Mouse (Mus musculus) hindbrain, postnatal 0 days (tissue): ENCODE data around the gene Shisal1. TPM values are rescaled to one million over a fixed set of nuclear protein-coding genes. Genes with fewer than 3 reads are reported as not detected.

ENCODE experiments used
- ATAC-seq: fragments of 200-750 bp; cut with Nextera tagmentation; 2 replicates; pipeline ENCODE4 v1.8.0; 2017; ENCODE audit warnings: mild to moderate bottlenecking, moderate TSS enrichment, moderate library complexity
- DNase-seq: peaks from one replicate; pipeline ENCODE4 v3.0.0-alpha.2; 2015; ENCODE audit warnings: low spot score
- H3K27ac ChIP-seq: fragments of 300-500 bp; sonication (generic); 2 replicates; pipeline ENCODE4 v1.5.1; 2014; ENCODE audit warnings: mild to moderate bottlenecking
- H3K27me3 ChIP-seq: fragments of 300-500 bp; sonication (generic); 2 replicates; pipeline ENCODE4 v1.6.1; 2014; ENCODE audit warnings: low read length, mixed read lengths; ENCODE audit not compliant: insufficient read depth
- H3K36me3 ChIP-seq: fragments of 300-500 bp; sonication (generic); 2 replicates; pipeline ENCODE4 v1.6.1; 2014; ENCODE audit warnings: low read length, mixed read lengths; ENCODE audit not compliant: insufficient read depth
- H3K4me1 ChIP-seq: fragments of 300-500 bp; sonication (generic); 2 replicates; pipeline ENCODE4 v1.6.1; 2014; ENCODE audit warnings: antibody characterized with exemption, low read length, mixed read lengths; ENCODE audit not compliant: insufficient read depth
- H3K4me2 ChIP-seq: fragments of 300-500 bp; sonication (generic); 2 replicates; pipeline ENCODE4 v1.6.1; 2014; ENCODE audit warnings: low read depth, mild to moderate bottlenecking, low read length, moderate library complexity, mixed read lengths
- H3K4me3 ChIP-seq: fragments of 300-500 bp; sonication (generic); 2 replicates; pipeline ENCODE4 v1.5.1; 2014; ENCODE audit warnings: low read length
- H3K9ac ChIP-seq: fragments of 300-500 bp; sonication (generic); replicated peaks from 2 replicates; pipeline ENCODE4 v1.6.1; 2014; ENCODE audit warnings: mild to moderate bottlenecking, low read length, moderate library complexity, mixed read lengths
- H3K9me3 ChIP-seq: fragments of 300-500 bp; sonication (generic); 2 replicates; pipeline ENCODE4 v1.6.1; 2016; ENCODE audit warnings: low read length, mixed read lengths
- CTCF ChIP-seq: IDR thresholded peaks from 2 replicates; pipeline ENCODE4 v1.5.1; 2016; ENCODE audit warnings: antibody characterized with exemption, control low read depth, low read depth
- WGBS: fragments of 180-500 bp; shearing (Covaris S2); extraction: QIAGEN DNeasy Blood & Tissue Kit; methylation state at CpG from one replicate; pipeline ENCODE4 v1.1.7; 2014; 5-methylcytosine and 5-hydroxymethylcytosine counted together
- polyA plus RNA-seq: library from polyadenylated mRNA; unstranded; fragments of >200 nt; fragmentation: Nextera tagmentation; extraction: Ambion mirVana; gene quantifications from 2 replicates; pipeline ENCODE4 v1.2.1, GENCODE M21; 2015
- total RNA-seq: library from RNA; depleted of rRNA; stranded (reverse); fragments of >200 nt; gene quantifications from 2 replicates; pipeline ENCODE4 v1.2.3, GENCODE M21; 2014

Gene Shisal1
- total and polyA plus RNA-seq, 2 experiments from 2014 or later = 14.6 to 46.5 TPM

GRCm38 (mm10) chr15:84430482-84430881, 16.4 kb downstream of the Shisal1 start:
- DNase-seq (no peak), ATAC-seq (no peak)
- Histone ChIP-seq H3K27me3 (no peaks in the 10 kb centered on the region), H3K36me3 (no peaks in the 10 kb centered on the region), H3K4me1 (peaks cover 4% of the 10 kb centered on the region; the same call in 1 of the 2 replicates), H3K4me3 (no peak overlapping the region), H3K9ac (no peak overlapping the region), H3K27ac (no peak overlapping the region), H3K4me2 (no peak overlapping the region), H3K9me3 (no peaks in the 10 kb centered on the region)
- 77% methylated on average over 5 of the region's 5 CpGs for WGBS
- TF ChIP-seq CTCF = no peak

- Histone ChIP-seq H3K9me3 (no peaks in the 10 kb centered on the region), H3K27ac (no peak overlapping the region), H3K4me3 (no peak overlapping the region), H3K4me2 (no peak overlapping the region), H3K27me3 (no peaks in the 10 kb centered on the region), H3K4me1 (peaks cover 4% of the 10 kb centered on the region; the same call in 1 of the 2 replicates), H3K36me3 (no peaks in the 10 kb centered on the region), H3K9ac (no peak overlapping the region)
- DNase-seq (no peak), ATAC-seq (no peak)
- WGBS = 82% methylated on average over 6 of the region's 6 CpGs
- no peak for TF ChIP-seq CTCF
These were observed 19.3 kb downstream of the Shisal1 start for GRCm38 (mm10) chr15:84427624-84428023.

- no peak overlapping the region for H3K4me3 ChIP-seq
- ATAC-seq (no peak), DNase-seq (no peak)
- no peak overlapping the region for H3K9ac ChIP-seq
- H3K36me3 ChIP-seq = no peaks in the 10 kb centered on the region
- H3K4me2 ChIP-seq = no peak overlapping the region
- no peaks in the 10 kb centered on the region for H3K9me3 ChIP-seq
- H3K4me1 ChIP-seq = no peaks in the 10 kb centered on the region
- 88% methylated on average over 5 of the region's 5 CpGs for WGBS
- TF ChIP-seq CTCF = no peak
- no peaks in the 10 kb centered on the region for H3K27me3 ChIP-seq
- H3K27ac ChIP-seq = no peak overlapping the region
These were observed 21.2 kb downstream of the Shisal1 start for GRCm38 (mm10) chr15:84425733-84426132.

DNA sequence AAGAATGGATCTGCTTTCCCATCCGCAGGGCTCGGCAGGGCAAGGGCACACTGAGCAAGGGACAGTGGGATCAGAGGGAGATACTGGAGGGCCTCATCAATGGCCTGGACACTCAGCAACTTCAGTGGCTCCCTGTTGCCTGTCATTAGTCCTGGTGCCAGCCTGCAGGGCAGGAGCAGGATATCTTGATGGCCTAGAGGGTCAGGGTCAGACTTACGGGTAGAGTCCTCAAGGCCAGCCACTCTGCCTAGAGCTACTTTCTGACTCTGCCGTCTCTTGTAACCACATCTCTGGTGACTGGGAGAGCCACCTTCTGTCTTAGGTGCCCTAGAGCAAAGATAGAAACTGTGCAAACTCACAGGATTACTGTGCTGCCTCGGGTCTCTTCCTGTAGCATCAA, 23.1 kb downstream of the Shisal1 start:
- ATAC-seq = no peak
- Histone ChIP-seq H3K27ac (no peak overlapping the region), H3K27me3 (no peaks in the 10 kb centered on the region), H3K9me3 (no peaks in the 10 kb centered on the region), H3K4me3 (no peak overlapping the region), H3K9ac (no peak overlapping the region), H3K4me2 (no peak overlapping the region), H3K36me3 (no peaks in the 10 kb centered on the region), H3K4me1 (no peaks in the 10 kb centered on the region)
- TF ChIP-seq CTCF = no peak
- DNase-seq = no peak
- WGBS = 93% methylated on average over 5 of the region's 5 CpGs

DNA sequence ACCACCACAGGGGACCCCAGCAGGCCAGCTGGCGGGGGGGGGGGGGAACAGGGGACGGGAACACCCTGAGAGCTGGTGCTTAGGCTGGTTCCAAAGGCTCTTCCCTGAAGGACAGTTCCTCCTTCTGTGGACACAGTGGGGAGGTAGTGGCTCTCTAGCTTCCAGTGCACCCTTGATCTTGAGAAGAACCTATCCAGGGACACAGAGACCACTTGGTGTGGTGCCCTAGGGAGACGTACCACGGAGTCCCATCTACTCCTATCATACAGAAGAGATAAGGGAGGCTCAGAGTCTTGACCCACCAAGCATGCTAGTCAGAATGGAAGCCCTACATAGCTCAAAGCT, 28.7 kb downstream of the Shisal1 start:
- DNase-seq (no peak), ATAC-seq (peak; percentile 60; the same call in 1 of the 2 replicates)
- Histone ChIP-seq H3K36me3 (no peaks in the 10 kb centered on the region), H3K27ac (peak overlapping the region; percentile 71), H3K4me2 (no peak overlapping the region), H3K4me1 (peaks cover 18% of the 10 kb centered on the region), H3K27me3 (no peaks in the 10 kb centered on the region), H3K9me3 (no peaks in the 10 kb centered on the region), H3K4me3 (no peak overlapping the region), H3K9ac (no peak overlapping the region; the same call in 1 of the 2 replicates)
- no peak for TF ChIP-seq CTCF
- WGBS = 25% methylated on average over 4 of the region's 4 CpGs

DNA sequence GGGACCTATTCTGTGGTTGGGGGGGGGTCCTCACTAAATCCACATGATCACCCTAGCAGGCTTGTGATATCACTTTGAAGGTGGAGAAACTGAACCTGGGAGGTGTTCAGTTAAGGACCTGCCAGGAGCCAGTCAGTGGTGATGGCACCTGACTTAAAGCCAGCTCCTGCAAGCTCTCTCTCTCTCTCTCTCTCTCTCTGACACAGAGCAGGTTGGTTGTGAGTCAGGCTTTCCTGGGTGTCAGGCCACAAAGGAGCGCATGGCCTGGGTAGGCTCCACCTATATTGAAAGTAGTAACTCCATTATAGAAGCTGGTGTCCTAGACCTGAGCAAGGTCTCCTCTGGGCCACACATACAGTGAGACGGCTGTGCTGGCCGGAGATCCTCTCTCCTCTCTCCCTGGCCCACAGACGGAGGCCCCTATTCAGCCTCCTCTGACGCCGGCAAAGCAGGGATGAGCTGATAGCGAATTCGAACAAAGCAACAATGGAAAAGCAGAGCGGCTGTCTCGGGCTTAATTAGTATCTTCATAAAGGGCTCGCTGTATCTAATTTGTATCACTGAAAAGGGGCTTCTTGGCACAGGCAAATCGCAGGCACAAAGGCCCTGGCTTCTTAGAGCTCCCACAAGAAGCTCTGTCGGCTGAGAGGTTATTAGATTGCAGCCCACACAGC, 29.2 kb downstream of the Shisal1 start:
- DNase-seq = peak; percentile 68
- ATAC-seq = peak; percentile 53
- no peak overlapping the region for H3K4me3 ChIP-seq
- no peaks in the 10 kb centered on the region for H3K9me3 ChIP-seq
- H3K9ac ChIP-seq = no peak overlapping the region; the same call in 1 of the 2 replicates
- H3K27me3 ChIP-seq = no peaks in the 10 kb centered on the region
- 17% methylated on average over 13 of the region's 13 CpGs for WGBS
- no peak for TF ChIP-seq CTCF
- peaks cover 22% of the 10 kb centered on the region for H3K4me1 ChIP-seq
- no peaks in the 10 kb centered on the region for H3K36me3 ChIP-seq
- H3K4me2 ChIP-seq = no peak overlapping the region
- peak overlapping the region; percentile 71 for H3K27ac ChIP-seq

DNA sequence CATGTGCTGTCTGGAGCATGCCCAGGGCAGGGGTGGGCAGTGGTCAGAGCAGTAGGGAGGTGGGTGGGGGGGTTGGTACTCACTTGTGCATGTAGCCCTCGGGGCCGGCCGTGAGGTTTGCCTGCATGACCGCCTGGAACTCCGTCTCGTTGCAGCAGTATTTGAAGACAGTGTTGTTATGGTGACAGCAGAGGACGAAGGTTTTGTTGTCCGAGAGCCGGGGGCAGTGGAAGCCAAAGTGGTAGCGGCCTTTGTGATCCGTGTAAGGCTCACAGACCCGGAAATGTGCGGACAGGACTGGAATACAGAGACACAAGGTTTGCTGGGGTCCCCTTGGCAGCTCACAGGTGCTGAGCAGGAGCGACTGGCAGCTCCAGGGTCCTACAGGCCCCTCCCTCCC, 29.9 kb downstream of the Shisal1 start:
- no peaks in the 10 kb centered on the region for H3K27me3 ChIP-seq
- peak overlapping the region; percentile 71; the same call in 1 of the 2 replicates for H3K27ac ChIP-seq
- no peaks in the 10 kb centered on the region for H3K36me3 ChIP-seq
- H3K4me1 ChIP-seq = peaks cover 28% of the 10 kb centered on the region
- 24% methylated on average over 14 of the region's 14 CpGs for WGBS
- H3K9ac ChIP-seq = no peak overlapping the region
- DNase-seq = no peak
- TF ChIP-seq CTCF = no peak
- ATAC-seq = no peak
- no peak overlapping the region for H3K4me2 ChIP-seq
- H3K4me3 ChIP-seq = no peak overlapping the region
- no peaks in the 10 kb centered on the region for H3K9me3 ChIP-seq
